Mouse (Mus musculus) thymus, adult 18-20 months (tissue): ENCODE measurements around the gene Wdr82.

ENCODE experiments used
- DNase-seq, 2 experiments: peaks; one replicate each; pipeline ENCODE4 v3.0.0; 2022; ENCODE audit warnings: mixed read lengths in 2 of 2

Wdr82 gene

DNA sequence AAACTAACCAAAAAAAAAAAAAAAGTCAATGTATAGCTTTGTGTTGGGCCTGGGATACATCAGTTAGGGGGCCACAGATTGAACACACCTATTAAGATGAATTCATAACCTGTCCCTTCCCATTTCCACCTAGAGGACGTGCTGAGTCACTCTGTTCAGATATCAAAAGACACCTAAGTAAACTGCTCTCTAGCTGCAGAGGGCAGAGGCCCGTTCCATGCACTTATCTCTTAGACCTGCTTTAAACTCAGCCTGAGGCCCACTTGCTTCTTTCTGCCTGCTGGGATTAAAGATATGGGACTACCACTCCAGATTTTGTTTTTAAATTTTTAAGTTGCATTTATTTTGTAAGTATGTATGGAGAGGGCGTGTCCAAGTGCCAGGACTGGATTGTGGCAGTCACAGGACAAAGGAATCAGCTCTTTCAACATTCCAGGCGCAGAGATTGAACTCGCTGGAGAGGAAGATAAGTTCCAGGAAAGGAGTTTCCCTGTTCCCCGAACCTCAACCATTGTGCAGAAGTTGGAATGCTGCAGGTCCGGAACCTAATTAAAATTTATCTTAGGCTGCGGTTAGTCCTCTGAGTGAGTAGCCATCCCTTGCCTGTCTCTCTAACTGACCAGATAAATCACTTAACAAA, 57.2 kb downstream of the Wdr82 start:
- DNase-seq = no peak

DNA sequence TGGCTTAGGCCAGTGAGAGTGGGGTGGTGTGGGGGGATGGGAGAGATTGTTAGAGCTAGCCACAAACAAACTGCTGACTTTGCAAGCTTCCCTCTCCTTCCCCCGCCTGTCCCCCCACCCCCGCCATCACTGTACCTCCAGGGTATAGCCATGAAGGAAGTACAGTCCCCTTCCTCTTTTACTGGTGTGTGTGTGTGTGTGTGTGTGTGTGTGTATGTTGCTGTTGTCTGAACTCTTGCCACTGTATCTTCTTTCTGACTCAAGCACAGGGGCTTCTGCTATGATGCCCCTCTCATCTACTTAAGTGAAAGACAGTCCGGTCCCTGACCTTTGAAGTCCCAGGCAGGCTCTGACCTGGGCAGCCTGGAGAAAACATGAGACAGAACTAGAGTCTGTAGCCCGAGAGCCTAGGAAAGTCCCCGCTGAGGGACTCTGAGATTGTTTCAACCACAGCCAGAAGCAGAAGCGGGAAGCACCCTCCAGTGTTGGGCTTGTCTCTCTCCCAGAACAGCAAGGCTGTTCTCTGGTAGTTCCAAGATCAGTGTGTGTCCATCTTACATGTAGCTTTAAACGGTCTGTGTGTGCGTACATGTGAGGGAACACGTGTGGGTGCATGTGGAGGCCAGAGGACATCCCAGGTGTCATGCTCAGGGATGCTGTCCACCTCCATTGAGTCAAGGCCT, 59.5 kb downstream of the Wdr82 start:
- DNase-seq = no peak

GRCm38 (mm10) chr9:106230734-106231106, 60.0 kb downstream of the Wdr82 start:
- DNase-seq = no peak

DNA sequence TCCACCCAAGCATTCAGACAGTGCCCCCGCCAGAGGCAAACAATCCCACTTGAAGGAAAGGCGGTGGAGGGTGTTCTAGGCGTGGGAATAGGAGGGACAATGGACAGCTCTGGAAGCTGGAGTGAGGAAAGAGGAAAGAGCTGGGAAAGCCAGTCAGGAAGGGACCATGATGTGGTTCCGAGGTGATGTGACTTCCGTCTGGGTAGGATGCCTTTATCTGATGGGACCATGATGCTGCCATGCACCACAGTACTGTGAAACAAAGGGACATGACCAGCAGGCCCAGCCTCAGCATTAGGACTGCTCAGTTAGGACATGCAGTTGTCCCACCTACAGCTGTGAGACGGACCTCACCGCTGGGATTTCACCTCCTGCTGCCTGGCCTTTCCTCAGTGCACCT, 60.5 kb downstream of the Wdr82 start:
- no peak for DNase-seq

DNA sequence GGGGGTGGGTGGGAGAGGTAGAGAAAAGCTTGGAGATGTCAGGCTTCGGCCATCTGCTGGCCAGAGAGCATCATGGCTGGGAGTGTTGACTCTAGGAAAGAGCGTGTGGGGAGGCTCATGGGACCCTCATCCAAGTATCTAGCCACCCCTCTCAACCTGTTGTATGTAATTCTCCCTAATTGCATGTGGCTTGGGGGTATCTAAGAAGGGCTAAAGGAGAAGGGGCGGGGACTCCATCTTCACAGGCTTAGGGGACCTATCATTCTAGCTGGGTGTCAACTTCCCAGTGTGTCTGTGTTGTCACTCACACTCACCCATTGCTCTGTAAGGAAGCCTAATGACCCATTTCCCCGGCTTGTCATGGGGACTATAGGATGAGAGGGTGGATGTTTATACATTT, 61.1 kb downstream of the Wdr82 start:
- no peak for DNase-seq

GRCm38 (mm10) chr9:106232956-106233355, 62.2 kb downstream of the Wdr82 start:
- DNase-seq = no peak

DNA sequence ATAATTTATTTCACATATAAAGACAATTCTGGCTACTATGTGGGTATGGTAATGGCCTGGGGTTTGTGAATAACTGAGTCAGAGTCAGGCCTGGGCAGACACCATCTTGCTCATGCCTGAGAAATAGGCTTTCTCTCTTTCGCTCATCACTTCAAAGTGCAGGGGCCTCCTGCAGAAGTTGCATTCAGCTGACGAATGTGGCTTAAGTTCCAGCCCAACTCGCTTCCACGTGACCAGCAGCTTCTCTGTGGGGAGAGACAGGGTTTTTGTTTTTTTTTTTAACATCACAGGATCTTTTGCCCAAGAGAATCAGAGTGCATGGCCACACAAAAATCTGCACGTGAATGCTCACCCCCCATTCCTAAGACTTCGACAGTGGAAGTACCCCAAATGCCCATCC, 63.2 kb downstream of the Wdr82 start:
- DNase-seq = no peak

DNA sequence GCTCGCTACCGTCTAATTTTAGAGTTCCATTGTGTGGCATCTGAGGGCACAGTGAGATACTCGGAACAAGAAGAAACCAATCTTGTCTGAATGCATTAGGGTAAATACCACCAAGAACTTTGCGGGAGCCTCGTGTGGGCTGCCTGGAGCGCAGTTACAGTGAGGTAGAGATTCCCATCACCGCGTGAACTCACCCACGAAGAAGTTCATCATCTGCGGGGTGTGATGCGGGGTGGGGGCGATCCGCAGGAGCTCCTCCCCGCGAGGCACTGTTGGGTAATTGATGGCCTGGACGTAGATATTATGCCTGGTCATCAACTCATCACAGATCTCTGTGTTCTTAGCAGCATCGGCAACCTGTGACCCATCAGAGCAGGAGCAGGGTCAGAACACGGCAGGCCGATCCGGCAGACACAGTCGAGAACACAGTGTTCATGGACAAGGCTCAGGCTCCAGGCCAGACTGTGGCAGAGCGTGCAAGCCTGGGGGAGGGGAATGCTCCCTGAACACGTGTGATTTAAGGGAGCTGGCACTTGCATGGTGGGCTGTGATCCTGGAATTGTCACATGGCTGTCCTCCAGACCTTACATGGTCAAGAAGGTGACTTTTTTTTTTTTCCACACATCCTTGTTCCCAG, 64.6 kb downstream of the Wdr82 start:
- no peak for DNase-seq

GRCm38 (mm10) chr9:106236156-106236817, 65.6 kb downstream of the Wdr82 start:
- DNase-seq = no peak

DNA sequence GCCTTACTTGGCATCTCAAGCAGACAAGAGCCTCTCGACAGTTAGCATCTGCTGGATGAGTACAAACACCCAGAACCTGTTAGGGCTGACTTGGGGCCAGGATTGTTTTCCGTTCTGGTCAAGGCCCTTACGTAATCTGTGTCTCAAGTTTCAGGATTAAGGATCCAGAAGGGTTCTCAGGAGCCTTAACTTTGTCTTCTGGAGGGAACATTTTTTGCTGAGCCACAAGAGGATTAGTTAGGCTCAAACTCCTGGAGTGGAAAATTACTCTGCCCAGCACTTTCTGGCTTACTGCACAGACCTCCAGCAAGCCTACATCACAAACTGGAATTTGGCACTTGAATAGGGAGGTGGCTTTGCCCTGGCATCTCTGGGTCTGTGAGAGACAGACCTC, 66.1 kb downstream of the Wdr82 start:
- no peak for DNase-seq

DNA sequence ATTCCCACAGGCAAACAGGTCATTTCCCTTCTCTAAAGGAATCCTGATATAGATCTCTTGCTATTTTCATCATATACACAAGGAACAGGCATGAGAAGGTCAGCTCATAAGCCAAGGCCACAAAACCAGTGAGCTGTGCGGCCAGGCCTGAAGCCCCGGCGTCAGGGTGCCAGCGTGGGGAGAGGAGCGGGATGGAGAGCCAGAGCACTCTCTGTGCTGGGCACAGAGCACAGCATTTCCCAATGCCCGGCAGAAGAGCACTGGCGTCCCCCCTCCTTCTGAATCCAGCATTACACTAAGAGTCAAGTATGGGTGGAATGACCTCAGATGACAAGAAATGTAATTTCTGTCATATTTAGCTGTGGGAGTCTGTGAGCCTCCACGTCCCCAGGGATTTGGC, 66.7 kb downstream of the Wdr82 start:
- DNase-seq = no peak

DNA sequence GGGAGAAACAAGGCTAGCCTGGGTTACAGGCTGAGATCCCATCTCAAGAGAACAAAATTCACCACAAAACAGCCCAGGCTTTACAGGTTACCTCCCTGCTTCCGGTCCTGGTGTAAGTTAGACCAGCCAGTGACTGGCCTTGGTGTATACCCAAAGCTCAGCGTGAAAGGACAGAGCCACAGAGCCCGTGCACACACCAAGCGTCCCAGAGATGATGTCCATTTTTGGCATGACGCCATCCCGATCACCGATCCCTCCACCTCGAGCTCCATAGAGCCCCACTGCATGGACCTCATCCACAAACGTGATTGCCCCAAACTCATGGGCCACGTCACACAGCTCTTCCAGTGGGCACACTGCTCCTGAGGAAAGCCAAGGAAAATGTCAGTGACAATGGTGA, 67.2 kb downstream of the Wdr82 start:
- no peak for DNase-seq
